Mouse (Mus musculus) thymus, postnatal 4 days (tissue): ENCODE data around the gene Rdx.

Experiments
- DNase-seq: peaks from one replicate; pipeline ENCODE4 v3.0.0; 2021

Gene Rdx

DNA sequence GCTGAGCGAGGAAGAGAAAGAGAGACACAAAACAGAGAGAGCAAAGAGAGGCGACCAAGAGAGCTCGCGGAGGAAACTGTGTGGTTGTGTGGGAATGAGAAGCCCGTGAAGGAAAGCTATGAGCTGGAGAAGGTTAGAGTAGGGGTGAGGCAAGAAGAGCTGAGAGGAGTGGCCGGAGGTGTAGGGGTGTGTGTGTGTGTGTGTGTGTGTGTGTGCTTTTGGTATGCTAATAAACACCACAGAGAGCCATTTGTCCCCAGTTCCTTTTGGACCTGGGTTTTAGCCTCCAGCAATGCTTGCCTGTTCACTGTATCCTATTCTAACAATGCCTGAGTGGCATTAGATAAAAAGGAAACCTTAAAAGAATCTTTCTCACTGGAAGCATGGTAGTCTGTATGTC lies 78.3 kb downstream of the Rdx start:
- DNase-seq: no peak

GRCm38 (mm10) chr9:52130348-52130747 lies 83.4 kb downstream of the Rdx start:
- DNase-seq: no peak

DNA sequence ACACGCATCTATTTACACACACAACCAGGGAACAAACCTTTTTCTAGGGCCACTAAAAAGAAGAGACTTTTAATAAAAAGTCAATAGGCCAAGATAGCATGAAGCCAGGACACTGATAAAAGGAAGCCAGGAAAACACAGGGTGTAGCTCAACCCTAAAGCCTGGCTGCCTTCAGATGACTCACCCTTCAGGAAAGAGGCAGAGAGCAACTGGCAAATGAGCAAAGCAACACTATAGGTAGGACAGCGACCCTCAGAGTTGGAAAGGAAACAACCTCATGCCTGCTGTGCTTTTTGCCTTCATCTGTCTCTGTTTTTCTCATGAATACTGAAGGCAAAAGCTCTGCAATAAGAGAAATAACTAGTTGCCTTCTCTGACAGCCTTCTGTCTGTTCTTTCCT lies 85.8 kb downstream of the Rdx start:
- no peak for DNase-seq
